Mouse (Mus musculus): ENCODE measurements at regions not wholly inside any gene's neighbourhood (a gene's known extent, or its start where the extent isn't known, plus 50 kb on each side); places are given as distances from the start of the nearest gene placed in this dataset.

- TF ChIP-seq CTCF (IDR thresholded peaks at IDR 0.05), result no peak
- no peak for TF ChIP-seq EP300 (IDR thresholded peaks at IDR 0.05)
These were observed 62.4 kb upstream of the Man1a2 start for GRCm38 (mm10) chr3:100747421-100748308.

Data from lung, postnatal 0 days (tissue).